Mouse (Mus musculus) testis, adult 2 months (tissue): Measurements from ENCODE around the gene Tfrc.

Experiments used
- CTCF ChIP-seq: fragments of 200-500 bp; IDR thresholded peaks from 2 replicates; pipeline ENCODE4 v1.5.1; 2012; ENCODE audit warnings: low read depth, mild to moderate bottlenecking, inconsistent platforms, low read length, moderate library complexity; ENCODE audit not compliant: control insufficient read depth, insufficient read depth, insufficient replicate concordance
- POLR2A ChIP-seq: fragments of 200-500 bp; IDR thresholded peaks from 2 replicates; pipeline ENCODE4 v1.6.1; 2012; ENCODE audit warnings: low read depth, mild to moderate bottlenecking, inconsistent platforms, low read length, moderate library complexity; ENCODE audit not compliant: control insufficient read depth

GRCm38 (mm10) chr16:32588568-32588967 lies 20.2 kb upstream of the Tfrc start:
- no peak for TF ChIP-seq CTCF
- no peak for TF ChIP-seq POLR2A
